Mouse (Mus musculus) MEL (cell line): ENCODE results near the gene Dnaaf3.

Source experiments
- CTCF ChIP-seq, 3 experiments: IDR thresholded peaks in 2 of 3; conservative IDR thresholded peaks in 1 of 3; 2 replicates each; pipeline ENCODE4 v1.5.1; 2011 to 2012; ENCODE audit warnings: low read length in 3 of 3, low read depth in 2 of 3, mild to moderate bottlenecking in 2 of 3, improper control_type of control experiment in 1 of 3, inconsistent platforms in 1 of 3, mixed read lengths in 1 of 3, moderate library complexity in 1 of 3; ENCODE audit not compliant: control insufficient read depth in 1 of 3, insufficient read depth in 1 of 3, poor library complexity in 1 of 3, severe bottlenecking in 1 of 3
- ELF1 ChIP-seq: IDR thresholded peaks from 2 replicates; pipeline ENCODE4 v1.6.1; 2014; ENCODE audit warnings: low read depth, mild to moderate bottlenecking, inconsistent platforms, low read length, improper control_type of control experiment, moderate library complexity
- ETS1 ChIP-seq: IDR thresholded peaks from 2 replicates; pipeline ENCODE4 v1.6.1; 2012; ENCODE audit warnings: low read depth, mild to moderate bottlenecking, inconsistent platforms, low read length, improper control_type of control experiment, moderate library complexity
- MYC ChIP-seq: IDR thresholded peaks from 2 replicates; pipeline ENCODE4 v1.6.1; 2011; ENCODE audit warnings: low read depth, mild to moderate bottlenecking, low read length, improper control_type of control experiment, moderate library complexity
- NELFE ChIP-seq: IDR thresholded peaks from 2 replicates; pipeline ENCODE4 v1.6.1; 2011; ENCODE audit warnings: low read depth, low read length, improper control_type of control experiment
- POLR2A ChIP-seq, 2 experiments: IDR thresholded peaks; 2 replicates each; pipeline ENCODE4 v1.6.1; 2011 to 2012; ENCODE audit warnings: low read length in 2 of 2, mild to moderate bottlenecking in 2 of 2, control low read depth in 1 of 2, improper control_type of control experiment in 1 of 2, low read depth in 1 of 2, moderate library complexity in 1 of 2; ENCODE audit not compliant: control insufficient read depth in 1 of 2, insufficient read depth in 1 of 2, poor library complexity in 1 of 2
- TCF12 ChIP-seq: IDR thresholded peaks from 2 replicates; pipeline ENCODE4 v1.6.1; 2014; ENCODE audit warnings: low read depth, mild to moderate bottlenecking, inconsistent platforms, low read length, improper control_type of control experiment, moderate library complexity

GRCm38 (mm10) chr7:4523205-4524130 is 8.8 kb downstream of the Dnaaf3 start:
- TF ChIP-seq MYC (0 out of 2 replicates have a peak, but pooled peaks have one; percentile 45), NELFE (no peak; the same call in 1 of the 2 replicates), POLR2A (IDR thresholded peaks at IDR 0.05; ENCODE audit: control insufficient read depth in 1 of 2, insufficient read depth in 1 of 2, low read depth in 1 of 2, low read length in 2 of 2, poor library complexity in 1 of 2) (peak in 1 of 2 experiments; percentile 62; a peak in 2 of 4 replicates), ETS1 (peak; percentile 46; the same call in 1 of the 2 replicates), ELF1 (0 out of 2 replicates have a peak, but pooled peaks have one; percentile 25), CTCF (IDR thresholded peaks at IDR 0.05 in 2 of 3, conservative IDR thresholded peaks at IDR 0.05 in 1 of 3; ENCODE audit: control insufficient read depth in 1 of 3, insufficient read depth in 1 of 3, low read depth in 2 of 3, low read length in 3 of 3, poor library complexity in 1 of 3, severe bottlenecking in 1 of 3) (no peak), TCF12 (peak; percentile 41; the same call in 1 of the 2 replicates)
